Mouse (Mus musculus) CH12.LX (cell line): Measurements from ENCODE around the gene Amhr2. TPM values are rescaled to one million over a fixed set of nuclear protein-coding genes. Genes with fewer than 3 reads are reported as not detected.

Source experiments
- DNase-seq: peaks from one replicate; pipeline ENCODE4 v3.0.0-alpha.2; 2013; ENCODE audit errors: extremely low read depth
- H3K27ac ChIP-seq: 2 replicates; pipeline ENCODE4 v1.5.1; 2012; ENCODE audit warnings: low read depth, mild to moderate bottlenecking, control low read depth, moderate library complexity; ENCODE audit not compliant: insufficient read depth
- H3K27me3 ChIP-seq: replicated peaks from 2 replicates; pipeline ENCODE3; 2012; ENCODE audit warnings: inconsistent platforms
- H3K36me3 ChIP-seq, 2 experiments: replicated peaks in 1 of 2; 2 replicates each; pipeline versions ENCODE3 to v1.6.1; 2012; ENCODE audit warnings: inconsistent platforms in 1 of 2, low read length in 1 of 2, mild to moderate bottlenecking in 1 of 2, mixed read lengths in 1 of 2, moderate library complexity in 1 of 2; ENCODE audit not compliant: control insufficient read depth in 1 of 2, insufficient read depth in 1 of 2
- H3K4me1 ChIP-seq, 2 experiments: 2 replicates each; pipeline ENCODE4 v1.6.1; 2012; ENCODE audit warnings: inconsistent platforms in 1 of 2, moderate library complexity in 1 of 2; ENCODE audit not compliant: insufficient read depth in 2 of 2, control insufficient read depth in 1 of 2
- H3K4me2 ChIP-seq: 2 replicates; pipeline ENCODE4 v1.6.1; 2012; ENCODE audit warnings: low read depth, mild to moderate bottlenecking, control low read depth; ENCODE audit not compliant: poor library complexity, insufficient read depth, severe bottlenecking
- H3K4me3 ChIP-seq, 3 experiments: fragments of 150-350 bp in 1 of 3; sonication (generic) in 1 of 3; replicated peaks in 1 of 3; 2 replicates each; pipeline versions ENCODE3 to v1.5.1; 2011 to 2012; ENCODE audit warnings: low read depth in 2 of 3, low read length in 2 of 3, mild to moderate bottlenecking in 2 of 3, moderate library complexity in 2 of 3, control low read depth in 1 of 3, improper control_type of control experiment in 1 of 3, inconsistent platforms in 1 of 3, mixed read lengths in 1 of 3; ENCODE audit not compliant: poor library complexity in 1 of 3
- H3K79me2 ChIP-seq: replicated peaks from 2 replicates; pipeline ENCODE4 v1.6.1; 2012; ENCODE audit warnings: mild to moderate bottlenecking, moderate library complexity; ENCODE audit not compliant: control insufficient read depth, poor library complexity, insufficient read depth, severe bottlenecking; ENCODE audit errors: extremely low read depth
- H3K9ac ChIP-seq: 2 replicates; pipeline ENCODE4 v1.6.1; 2012; ENCODE audit warnings: low read depth, mild to moderate bottlenecking, control low read depth, moderate library complexity; ENCODE audit not compliant: insufficient read depth
- H3K9me3 ChIP-seq: replicated peaks from 2 replicates; pipeline ENCODE3; 2012; ENCODE audit warnings: low read length, inconsistent platforms, mixed read lengths
- BHLHE40 ChIP-seq: IDR thresholded peaks from 2 replicates; pipeline ENCODE4 v1.6.1; 2011; ENCODE audit warnings: mild to moderate bottlenecking, low read depth, low read length, improper control_type of control experiment
- CHD1 ChIP-seq: IDR thresholded peaks from 2 replicates; pipeline ENCODE4 v1.6.1; 2012; ENCODE audit warnings: low read depth, low read length, improper control_type of control experiment, inconsistent platforms
- CHD2 ChIP-seq: IDR thresholded peaks from 2 replicates; pipeline ENCODE4 v1.6.1; 2011; ENCODE audit warnings: low read length, improper control_type of control experiment
- E2F4 ChIP-seq: IDR thresholded peaks from 2 replicates; pipeline ENCODE4 v1.6.1; 2011; ENCODE audit warnings: low read depth, low read length, improper control_type of control experiment; ENCODE audit not compliant: insufficient replicate concordance
- EP300 ChIP-seq: IDR thresholded peaks from 2 replicates; pipeline ENCODE4 v1.6.1; 2011; ENCODE audit warnings: low read length, improper control_type of control experiment
- ETS1 ChIP-seq: conservative IDR thresholded peaks from 2 replicates; pipeline ENCODE4 v1.6.1; 2012; ENCODE audit warnings: low read depth, mild to moderate bottlenecking, inconsistent platforms, low read length, improper control_type of control experiment, moderate library complexity
- GABPA ChIP-seq: IDR thresholded peaks from 2 replicates; pipeline ENCODE4 v1.6.1; 2012; ENCODE audit warnings: low read depth, low read length, improper control_type of control experiment, inconsistent platforms; ENCODE audit not compliant: insufficient replicate concordance
- IRF4 ChIP-seq: IDR thresholded peaks from 2 replicates; pipeline ENCODE4 v1.6.1; 2014; ENCODE audit warnings: low read depth, mild to moderate bottlenecking, inconsistent platforms, low read length, improper control_type of control experiment
- JUND ChIP-seq: conservative IDR thresholded peaks from 2 replicates; pipeline ENCODE4 v1.6.1; 2011; ENCODE audit warnings: low read depth, low read length, improper control_type of control experiment
- MAFK ChIP-seq: IDR thresholded peaks from 2 replicates; pipeline ENCODE4 v1.6.1; 2011; ENCODE audit warnings: low read length, improper control_type of control experiment; ENCODE audit not compliant: insufficient replicate concordance
- MAX ChIP-seq: IDR thresholded peaks from 2 replicates; pipeline ENCODE4 v1.6.1; 2011; ENCODE audit warnings: low read length, improper control_type of control experiment
- NELFE ChIP-seq: IDR thresholded peaks from 2 replicates; pipeline ENCODE4 v1.6.1; 2011; ENCODE audit warnings: low read depth, low read length, improper control_type of control experiment
- NRF1 ChIP-seq: IDR thresholded peaks from 2 replicates; pipeline ENCODE4 v1.6.1; 2014; ENCODE audit warnings: low read depth, mild to moderate bottlenecking, inconsistent platforms, low read length, improper control_type of control experiment, moderate library complexity
- PAX5 ChIP-seq: IDR thresholded peaks from 2 replicates; pipeline ENCODE4 v1.6.1; 2012; ENCODE audit warnings: low read length, inconsistent platforms, mixed read lengths
- POLR2AphosphoS2 ChIP-seq: IDR thresholded peaks from 2 replicates; pipeline ENCODE4 v1.6.1; 2011; ENCODE audit warnings: low read depth, low read length, improper control_type of control experiment
- RAD21 ChIP-seq: IDR thresholded peaks from 2 replicates; pipeline ENCODE4 v1.6.1; 2011; ENCODE audit warnings: low read depth, mild to moderate bottlenecking, low read length, improper control_type of control experiment, moderate library complexity
- RCOR1 ChIP-seq: conservative IDR thresholded peaks from 2 replicates; pipeline ENCODE4 v1.6.1; 2012; ENCODE audit warnings: low read depth, mild to moderate bottlenecking, inconsistent platforms, low read length, improper control_type of control experiment
- USF1 ChIP-seq: IDR thresholded peaks from 2 replicates; pipeline ENCODE4 v1.6.1; 2014; ENCODE audit warnings: low read depth, mild to moderate bottlenecking, inconsistent platforms, low read length, improper control_type of control experiment
- USF2 ChIP-seq: conservative IDR thresholded peaks from 2 replicates; pipeline ENCODE4 v1.6.1; 2011; ENCODE audit warnings: low read depth, low read length, improper control_type of control experiment
- ZMIZ1 ChIP-seq: IDR thresholded peaks from 2 replicates; pipeline ENCODE4 v1.6.1; 2012; ENCODE audit warnings: low read depth, mild to moderate bottlenecking, inconsistent platforms, low read length, improper control_type of control experiment
- ZNF384 ChIP-seq: IDR thresholded peaks from 2 replicates; pipeline ENCODE4 v1.6.1; 2012; ENCODE audit warnings: low read depth, low read length, improper control_type of control experiment, inconsistent platforms
- dilution Hi-C: fragments of 300-500 bp; cut with MboI; formaldehyde crosslinking; loops from 2 replicates; pipeline ENCODE4 v1.14.3; 2020; ENCODE audit warnings: low sequenced_read_pairs; ENCODE audit not compliant: extremely low pct_unique_long_range_greater_than_20kb, extremely low pct_ligation_motif_present
- in situ Hi-C: fragments of 300-500 bp; cut with MboI; formaldehyde crosslinking; loops from 3 replicates; pipeline ENCODE4 v1.14.3; 2019; ENCODE audit warnings: low sequenced_read_pairs, low pct_ligation_motif_present, low pct_unique_long_range_greater_than_20kb, mixed read lengths
- polyA plus RNA-seq: library from polyadenylated mRNA; unstranded; fragments of >175 nt; gene quantifications from 2 replicates; pipeline ENCODE4 v1.2.1, GENCODE M21; 2012; ENCODE audit warnings: low read depth; ENCODE audit not compliant: insufficient read length
- total RNA-seq, 2 experiments: library from RNA; depleted of rRNA; stranded (reverse); fragments of 300-350 nt in 1 of 2; fragments of >200 nt in 1 of 2; gene quantifications; 2 replicates each; pipeline ENCODE4 v1.2.3; 2012 to 2014

The Amhr2 gene
- total and polyA plus RNA-seq, 3 experiments = not detected

GRCm38 (mm10) chr15:102473246-102473645 is 28.1 kb downstream of the Amhr2 start:
- no peak for DNase-seq
- TF ChIP-seq RCOR1 = no peak
- TF ChIP-seq JUND = no peak
- TF ChIP-seq USF2 = no peak
- TF ChIP-seq NELFE = no peak
- TF ChIP-seq MAFK = no peak
- TF ChIP-seq NRF1 = no peak
- no peak for TF ChIP-seq CHD2
- no peak for TF ChIP-seq EP300
- no peak for TF ChIP-seq POLR2AphosphoS2
- TF ChIP-seq CHD1 = no peak
- TF ChIP-seq MAX = no peak
- TF ChIP-seq BHLHE40 = no peak
- no peak for TF ChIP-seq ETS1
- TF ChIP-seq ZNF384 = no peak
- TF ChIP-seq PAX5 = no peak
- TF ChIP-seq ZMIZ1 = no peak
- no peak for TF ChIP-seq RAD21
- no peak for TF ChIP-seq E2F4
- no peak for TF ChIP-seq GABPA
- TF ChIP-seq IRF4 = no peak
- H3K27ac ChIP-seq = no peak overlapping the region
- dilution Hi-C loops = no loop called here
- in situ Hi-C loops = no loop called here
- H3K9me3 ChIP-seq = peaks cover 5% of the 10 kb centered on the region
- H3K79me2 ChIP-seq = peaks cover 70% of the 10 kb centered on the region
- H3K4me1 ChIP-seq = peaks cover 3 to 26% of the 10 kb centered on the region in 2 experiments
- peak overlapping the region; percentile 100; the same call in 1 of the 2 replicates for H3K9ac ChIP-seq
- peak overlapping the region; percentile 44 for H3K4me2 ChIP-seq
- no peaks in the 10 kb centered on the region for H3K27me3 ChIP-seq
- peak overlapping the region in 1 of 3 experiments; percentile 0 for H3K4me3 ChIP-seq
- peaks cover 37 to 66% of the 10 kb centered on the region in 2 experiments for H3K36me3 ChIP-seq

GRCm38 (mm10) chr15:102474520-102474919 is 29.4 kb downstream of the Amhr2 start:
- Histone ChIP-seq H3K79me2 (peaks cover 77% of the 10 kb centered on the region), H3K36me3 (peaks cover 45 to 66% of the 10 kb centered on the region in 2 experiments), H3K4me1 (peaks cover 3 to 26% of the 10 kb centered on the region in 2 experiments), H3K4me3 (no peak overlapping the region), H3K27me3 (no peaks in the 10 kb centered on the region), H3K4me2 (no peak overlapping the region), H3K9ac (no peak overlapping the region), H3K9me3 (no peaks in the 10 kb centered on the region), H3K27ac (no peak overlapping the region)
- TF ChIP-seq USF1 (no peak), POLR2AphosphoS2 (peak; percentile 77; the same call in 1 of the 2 replicates), MAFK (no peak), PAX5 (no peak)
- no peak for DNase-seq
- dilution Hi-C loops = no loop called here
- in situ Hi-C loops = no loop called here
